ENCODE assay signal across 8 mouse cellular contexts in genomic region chr15:36967381-36968211, GRCm38 (mm10). TPM values are rescaled to one million over a fixed set of nuclear protein-coding genes. Genes with fewer than 3 reads are reported as not detected.
A peak's percentile ranks its signal among the peaks of the same experiment; 100 is the strongest.
DNase-seq lines count a peak whose midpoint lies in the region; ATAC-seq and TF ChIP-seq lines count a peak whose summit lies in the region.

No protein-coding gene starts in this region.

- no peak overlapping the region for H3K9ac ChIP-seq in embryonic facial prominence, embryonic 15.5 days
- H3K9ac ChIP-seq in intestine, embryonic 16.5 days (ENCODE audit: low read depth, low read length), result no peak overlapping the region

- no peak for DNase-seq in gastrocnemius, adult 2 months
- DNase-seq in gastrocnemius, adult 8-10 months (ENCODE audit: low spot score in 2 of 2), result no peak
- peak; percentile 24 for DNase-seq in WW6 (ENCODE audit: low read depth, low spot score)
- peak; percentile 29 for DNase-seq in splenic B cell, adult 2 months (ENCODE audit: low read depth, low spot score)
- DNase-seq in spleen, adult 18-20 months, result no peak

- no peak overlapping the region for H3K27ac ChIP-seq in gastrocnemius, adult 2 months
- H3K27ac ChIP-seq in embryonic facial prominence, embryonic 15.5 days (replicated peaks), result peak overlapping the region; percentile 8
- H3K27ac ChIP-seq in intestine, embryonic 16.5 days (ENCODE audit: low read length), result peak overlapping the region; percentile 35; the same call in 1 of the 2 replicates

- peak; percentile 76 for ATAC-seq in embryonic facial prominence, embryonic 15.5 days (ENCODE audit: insufficient number of reproducible peaks, low FRiP score, low TSS enrichment, low read depth)
- peak; percentile 54 for ATAC-seq in intestine, embryonic 16.5 days

- H3K27me3 ChIP-seq in embryonic facial prominence, embryonic 15.5 days, result no peaks in the 10 kb centered on the region
- H3K27me3 ChIP-seq in intestine, embryonic 16.5 days (replicated peaks; ENCODE audit: control insufficient read depth, insufficient read depth, low read length), result no peaks in the 10 kb centered on the region
- H3K27me3 ChIP-seq in megakaryocyte, embryonic 14.5 days (replicated peaks), result peaks cover 18% of the 10 kb centered on the region
- no peaks in the 10 kb centered on the region for H3K27me3 ChIP-seq in splenic B cell, adult 2 months (ENCODE audit: control insufficient read depth, insufficient read depth, low read length, poor library complexity, severe bottlenecking)

- TF ChIP-seq CTCF in gastrocnemius, adult 2 months (IDR thresholded peaks at IDR 0.05), result no peak

- WGBS in embryonic facial prominence, embryonic 15.5 days, result 16% methylated on average over 24 of the region's 24 CpGs
- 29% methylated on average over 24 of the region's 24 CpGs for WGBS in intestine, embryonic 16.5 days

- peak overlapping the region; percentile 44 for H3K4me2 ChIP-seq in embryonic facial prominence, embryonic 15.5 days (replicated peaks)
- H3K4me2 ChIP-seq in intestine, embryonic 16.5 days (ENCODE audit: low read depth, low read length), result peak overlapping the region; percentile 34

- H3K9me3 ChIP-seq in embryonic facial prominence, embryonic 15.5 days (replicated peaks), result no peaks in the 10 kb centered on the region
- no peaks in the 10 kb centered on the region for H3K9me3 ChIP-seq in intestine, embryonic 16.5 days (ENCODE audit: control insufficient read depth, low read length)
- peaks cover 21% of the 10 kb centered on the region for H3K9me3 ChIP-seq in megakaryocyte, embryonic 14.5 days

- peak overlapping the region; percentile 19; the same call in 1 of the 2 replicates for H3K4me3 ChIP-seq in gastrocnemius, adult 2 months
- peak overlapping the region; percentile 23 for H3K4me3 ChIP-seq in embryonic facial prominence, embryonic 15.5 days (replicated peaks)
- H3K4me3 ChIP-seq in intestine, embryonic 16.5 days (ENCODE audit: low read length), result no peak overlapping the region
- peak overlapping the region; percentile 83 for H3K4me3 ChIP-seq in megakaryocyte, embryonic 14.5 days (replicated peaks)

- intact Hi-C loops in gastrocnemius, adult 2 months (cut with DNase I), result no loop called here

- peaks cover 19% of the 10 kb centered on the region for H3K4me1 ChIP-seq in embryonic facial prominence, embryonic 15.5 days
- peaks cover 13% of the 10 kb centered on the region for H3K4me1 ChIP-seq in intestine, embryonic 16.5 days (ENCODE audit: control insufficient read depth, insufficient read depth, low read length)
- peaks cover 72% of the 10 kb centered on the region for H3K4me1 ChIP-seq in megakaryocyte, embryonic 14.5 days

- no peaks in the 10 kb centered on the region for H3K36me3 ChIP-seq in embryonic facial prominence, embryonic 15.5 days
- H3K36me3 ChIP-seq in intestine, embryonic 16.5 days (ENCODE audit: control insufficient read depth, insufficient read depth, low read length), result no peaks in the 10 kb centered on the region
- peaks cover 16% of the 10 kb centered on the region for H3K36me3 ChIP-seq in megakaryocyte, embryonic 14.5 days (replicated peaks; ENCODE audit: low read length)
- H3K36me3 ChIP-seq in splenic B cell, adult 2 months (ENCODE audit: control insufficient read depth, insufficient read depth, low read length, poor library complexity, severe bottlenecking), result no peaks in the 10 kb centered on the region

RNA-seq across cellular contexts. Expression of gene Zfp706, which starts 40.0 kb away (rescaled TPM):
- total RNA-seq in gastrocnemius, adult 2 months (2021), result 100 to 1,000 TPM; 109 to 129 TPM
- 100 to 1,000 TPM; 111 to 117 (median 113) TPM for total RNA-seq in gastrocnemius, adult 8-10 months (2022)
- 444 and 464 TPM in 2 replicates for polyA plus RNA-seq in embryonic facial prominence, embryonic 15.5 days (2015; fragmentation: Nextera tagmentation; extraction: Ambion mirVana)
- polyA plus RNA-seq in intestine, embryonic 16.5 days (2015; fragmentation: Nextera tagmentation; extraction: Ambion mirVana), result 613 and 620 TPM in 2 replicates
- 23.0 and 24.7 TPM in 2 replicates for polyA plus RNA-seq in megakaryocyte, embryonic 14.5 days (2012; ENCODE audit: insufficient read depth, low replicate concordance)

Comparison
In these comparisons a context has a peak if more than half of its experiments do, and no peak if none do; other contexts are left out.
1. DNase-seq: peak in WW6 (single experiment) and splenic B cell, adult 2 months (single experiment); none in gastrocnemius, adult 2 months (single experiment), gastrocnemius, adult 8-10 months (0 of 2) and spleen, adult 18-20 months (0 of 2).
2. RNA of gene Zfp706, which starts 40.0 kb away (polyA plus RNA-seq): 613 to 620 TPM in intestine, embryonic 16.5 days and 444 to 464 TPM in embryonic facial prominence, embryonic 15.5 days; 23.0 to 24.7 TPM in megakaryocyte, embryonic 14.5 days; every median in the first group is over 10 times any median in the second.